Mouse (Mus musculus): Measurements from ENCODE around the gene Cd34.

Gene Cd34

GRCm38 (mm10) chr1:194938715-194939114 lies at the start of gene Cd34:
Gene Cd34 (plus strand): TSS chr1:194938819.
- DNase-seq (ENCODE audit: low spot score): no peak

GRCm38 (mm10) chr1:194894513-194894912 lies 44.1 kb upstream of the Cd34 start:
- no peak for DNase-seq (ENCODE audit: low spot score)

GRCm38 (mm10) chr1:194895287-194895686 lies 43.3 kb upstream of the Cd34 start:
- no peak for DNase-seq (ENCODE audit: low spot score)

DNA sequence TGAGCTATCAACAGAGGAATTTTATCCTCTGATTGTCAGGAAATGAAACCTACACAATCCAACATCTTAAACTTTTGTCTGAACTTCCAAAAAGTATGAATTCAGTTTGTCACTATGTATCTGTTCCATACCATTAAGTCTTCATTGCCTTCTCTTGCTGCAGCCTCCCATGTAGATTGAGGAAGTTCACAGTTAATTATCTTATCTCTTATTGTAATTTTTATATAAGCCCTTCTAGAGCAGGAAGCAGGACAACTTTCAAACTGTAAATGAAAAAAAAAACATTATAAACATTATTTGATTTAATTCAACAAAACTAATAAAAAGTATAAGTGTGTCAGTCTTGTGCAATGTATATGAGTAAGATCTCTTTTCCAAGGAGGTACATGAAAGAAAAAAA lies 37.5 kb upstream of the Cd34 start:
- no peak for DNase-seq (ENCODE audit: low spot score)

GRCm38 (mm10) chr1:194901826-194902225 lies 36.8 kb upstream of the Cd34 start:
- DNase-seq (ENCODE audit: low spot score): no peak

DNA sequence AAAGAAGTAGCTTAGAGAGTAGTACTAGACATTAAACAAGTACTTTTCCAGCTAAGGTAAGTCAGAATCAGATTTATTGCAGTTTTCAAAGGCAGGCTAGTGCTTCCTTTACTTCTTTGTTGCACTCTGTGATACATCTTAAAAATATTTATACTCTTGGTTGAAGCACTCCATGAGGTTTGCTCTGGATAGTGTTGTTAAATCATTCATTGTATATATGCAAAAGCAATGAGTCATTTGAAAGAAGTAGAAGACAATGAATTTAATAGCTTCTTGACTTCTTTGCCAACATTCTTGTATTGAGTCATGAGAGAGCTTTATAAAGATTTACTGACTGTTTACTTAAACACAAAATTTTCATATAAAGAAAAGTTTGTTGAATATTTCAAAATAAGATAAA lies 29.7 kb upstream of the Cd34 start:
- no peak for DNase-seq (ENCODE audit: low spot score)

GRCm38 (mm10) chr1:194925753-194926350 lies 12.8 kb upstream of the Cd34 start:
- no peak for DNase-seq (ENCODE audit: low spot score)

DNA sequence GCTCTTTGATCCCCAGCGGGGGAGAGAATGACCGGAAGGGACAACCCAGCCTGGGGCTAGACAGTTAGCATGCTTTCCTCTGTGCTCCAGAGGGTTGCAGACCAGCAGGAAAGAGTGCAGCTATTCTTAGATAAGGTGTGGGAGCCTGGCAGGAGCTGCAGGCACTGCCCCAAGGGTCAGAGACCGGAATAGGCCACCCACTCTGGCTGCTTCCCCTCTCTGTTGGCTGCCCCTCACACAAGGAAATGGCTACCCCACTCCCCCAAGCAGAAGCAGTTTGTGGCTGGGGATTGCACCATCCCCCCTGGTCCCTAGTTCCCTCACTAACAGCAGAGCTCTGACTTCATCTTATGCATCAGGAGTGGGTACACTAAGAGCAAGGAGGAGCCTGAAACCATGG lies 10.7 kb upstream of the Cd34 start:
- DNase-seq (ENCODE audit: low spot score): no peak

- DNase-seq (ENCODE audit: low spot score): no peak
Measured at GRCm38 (mm10) chr1:194929275-194929971, 9.2 kb upstream of the Cd34 start.

DNA sequence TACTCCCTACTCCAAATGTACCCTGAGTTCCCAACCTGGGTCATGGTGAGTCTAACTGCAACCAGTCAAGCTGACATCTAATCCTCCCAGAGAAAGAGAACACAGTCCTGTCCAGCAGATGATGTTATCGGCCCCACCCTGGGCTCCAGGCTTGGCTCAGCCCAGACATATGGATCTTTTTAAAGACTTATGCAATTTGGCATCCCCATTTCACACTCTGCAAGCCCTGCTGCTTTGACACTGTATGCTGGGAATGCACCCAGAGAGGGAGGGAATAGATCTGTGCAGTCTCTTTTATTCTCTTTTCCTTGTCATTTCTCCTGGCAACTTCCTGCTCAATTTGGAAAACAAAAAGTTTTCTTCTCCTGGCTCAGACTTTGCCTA lies 8.7 kb upstream of the Cd34 start:
- DNase-seq (ENCODE audit: low spot score): no peak

DNA sequence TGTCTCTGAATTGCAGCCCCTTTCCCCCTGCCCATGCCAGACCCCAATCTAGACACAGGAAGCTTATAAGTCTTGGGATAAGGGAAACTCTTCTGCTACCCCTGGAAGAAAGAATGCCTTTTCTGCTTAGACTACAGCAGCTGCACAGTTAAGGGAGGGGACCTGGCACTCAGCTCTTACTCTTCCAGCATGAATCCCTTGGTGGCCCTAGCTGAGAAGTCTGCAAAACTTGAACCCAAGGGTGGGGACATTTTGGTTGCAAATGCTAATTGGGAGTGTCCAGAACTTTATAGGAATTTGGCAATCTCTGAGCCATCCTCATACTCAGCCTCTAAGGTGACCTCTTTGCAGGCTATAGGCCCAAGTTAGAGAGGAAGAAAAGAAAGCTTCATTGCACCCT lies 7.9 kb upstream of the Cd34 start:
- DNase-seq (ENCODE audit: low spot score): no peak

- DNase-seq (ENCODE audit: low spot score): no peak
Measured at GRCm38 (mm10) chr1:194935351-194935750, 3.3 kb upstream of the Cd34 start.

DNA sequence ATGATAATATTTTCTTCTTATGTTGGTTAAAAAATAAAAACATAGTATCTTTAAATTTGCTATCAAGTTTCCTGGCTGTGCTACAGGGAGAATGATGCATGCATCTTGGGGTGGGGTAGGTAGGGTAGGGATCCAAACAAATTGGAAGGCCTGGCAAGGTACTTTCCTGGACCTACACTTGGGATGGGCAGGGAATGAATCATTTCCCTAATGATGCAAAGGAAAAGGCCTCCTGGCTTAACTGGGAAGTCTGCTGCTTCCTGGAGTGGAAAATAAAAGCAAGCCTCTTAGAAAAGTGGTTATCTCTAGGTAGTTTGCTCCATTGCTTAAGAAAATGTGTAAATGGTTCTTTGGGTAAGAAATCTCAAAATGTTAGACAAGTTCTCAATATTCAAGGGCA lies 2.9 kb downstream of the Cd34 start:
- DNase-seq (ENCODE audit: low spot score): no peak

- DNase-seq (ENCODE audit: low spot score): no peak
Measured at GRCm38 (mm10) chr1:194942912-194943311, 4.3 kb downstream of the Cd34 start.

GRCm38 (mm10) chr1:194943485-194943884 lies 4.9 kb downstream of the Cd34 start:
- no peak for DNase-seq (ENCODE audit: low spot score)

DNA sequence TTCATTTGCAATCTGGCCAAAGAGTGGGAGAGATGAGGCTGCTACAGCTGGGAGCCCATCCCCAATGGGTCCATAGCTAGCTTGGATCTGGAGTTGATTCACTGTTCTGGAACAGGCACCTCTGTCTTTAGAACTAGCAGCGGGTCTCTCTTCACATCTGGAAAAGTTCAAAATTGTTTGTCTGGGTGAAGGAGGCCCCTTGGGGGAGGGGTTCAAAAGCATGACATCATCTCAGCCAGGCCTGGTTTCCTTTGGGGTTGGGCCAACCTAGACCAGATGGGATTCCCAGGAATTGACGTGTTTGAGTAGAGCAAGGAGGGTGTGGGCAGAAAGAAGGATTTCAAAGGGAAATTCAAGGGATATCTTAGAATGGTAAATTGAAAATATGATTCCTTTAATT lies 6.8 kb downstream of the Cd34 start:
- DNase-seq (ENCODE audit: low spot score): no peak

- DNase-seq (ENCODE audit: low spot score): no peak
Measured at GRCm38 (mm10) chr1:194946467-194946866, 7.8 kb downstream of the Cd34 start.

DNA sequence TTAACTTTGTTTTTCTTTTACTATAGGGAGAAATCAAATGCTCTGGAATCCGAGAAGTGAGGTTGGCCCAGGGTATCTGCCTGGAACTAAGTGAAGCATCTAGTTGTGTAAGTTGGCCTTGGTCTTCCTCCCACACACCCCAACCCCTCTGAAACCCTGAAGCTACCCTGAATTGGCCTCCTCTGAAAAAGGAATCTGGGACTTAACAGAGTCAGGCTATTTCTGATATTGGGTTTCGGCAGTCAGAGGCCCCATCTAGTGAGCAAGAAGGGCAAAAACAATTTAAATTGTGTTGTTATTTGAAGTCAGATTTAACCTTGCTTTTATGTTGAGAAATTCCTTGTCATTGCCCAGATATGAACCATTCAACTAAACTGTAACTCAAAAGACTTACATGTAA lies 12.3 kb downstream of the Cd34 start:
- DNase-seq (ENCODE audit: low spot score): no peak

GRCm38 (mm10) chr1:194952891-194953290 lies 14.3 kb downstream of the Cd34 start:
- no peak for DNase-seq (ENCODE audit: low spot score)

DNA sequence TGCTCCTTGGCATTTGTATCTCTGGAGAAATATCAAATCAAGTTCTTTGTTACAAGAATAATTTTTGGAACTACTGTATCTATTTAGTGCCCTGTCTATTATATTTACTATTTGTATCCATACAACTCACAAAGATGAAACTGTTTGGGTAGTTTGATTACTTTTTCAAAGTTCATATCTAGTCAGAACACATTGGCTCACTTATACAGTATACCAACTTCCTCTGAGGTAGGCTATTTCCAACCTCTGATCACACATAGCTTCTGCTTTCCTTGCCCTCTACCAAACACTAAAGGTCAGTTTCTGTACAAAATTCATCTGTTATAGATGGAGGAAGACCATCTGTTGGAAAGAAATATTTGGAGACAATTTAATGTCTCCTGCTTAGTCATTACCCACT lies 16.1 kb downstream of the Cd34 start:
- no peak for DNase-seq (ENCODE audit: low spot score)

GRCm38 (mm10) chr1:194955749-194956148 lies 17.1 kb downstream of the Cd34 start:
- DNase-seq (ENCODE audit: low spot score): no peak

GRCm38 (mm10) chr1:194957021-194957420 lies 18.4 kb downstream of the Cd34 start:
- no peak for DNase-seq (ENCODE audit: low spot score)

DNA sequence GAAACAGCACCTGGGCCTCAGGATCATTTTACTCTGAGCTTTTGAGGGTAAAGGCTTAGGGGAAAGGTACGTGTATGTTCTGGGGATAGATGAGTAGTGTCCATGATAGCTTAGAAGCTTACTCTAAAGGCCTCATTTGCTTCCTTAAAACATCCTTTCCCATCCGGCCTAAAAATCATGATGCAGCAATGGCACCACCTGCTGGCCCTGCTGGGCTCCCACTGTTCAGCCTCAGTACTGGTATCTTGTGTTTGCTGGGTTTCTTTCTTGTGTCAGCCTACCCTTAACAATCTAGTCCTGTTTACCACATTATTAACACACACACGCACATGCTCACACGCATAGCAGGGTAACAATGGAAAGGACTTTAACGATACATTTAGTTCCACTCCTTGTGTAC lies 23.6 kb downstream of the Cd34 start:
- peak; percentile 30 for DNase-seq (ENCODE audit: low spot score)

GRCm38 (mm10) chr1:194962712-194963111 lies 24.1 kb downstream of the Cd34 start:
- DNase-seq (ENCODE audit: low spot score): no peak

All from T-cell, adult 2 months (primary cell).